Mouse (Mus musculus): ENCODE results near the gene Slc22a12. TPM values are rescaled to one million over a fixed set of nuclear protein-coding genes. Genes with fewer than 3 reads are reported as not detected.

Gene Slc22a12
- polyA plus RNA-seq, 1 experiment from 2014 or later = not detected

- Histone ChIP-seq H3K9me3 (replicated peaks; ENCODE audit: control insufficient read depth, low read length) (no peaks in the 10 kb centered on the region), H3K9ac (ENCODE audit: low read depth, low read length) (no peak overlapping the region), H3K36me3 (ENCODE audit: control insufficient read depth, insufficient read depth, low read length) (no peaks in the 10 kb centered on the region), H3K27ac (ENCODE audit: low read depth, low read length) (no peak overlapping the region), H3K4me2 (no peak overlapping the region), H3K27me3 (ENCODE audit: control insufficient read depth, insufficient read depth, low read length) (0 out of 2 replicates have a peak, but pooled peaks cover 2% of the 10 kb centered on the region), H3K4me1 (ENCODE audit: control insufficient read depth, insufficient read depth, low read length) (no peaks in the 10 kb centered on the region), H3K4me3 (ENCODE audit: low read depth, low read length) (no peak overlapping the region)
- WGBS (ENCODE audit: insufficient replicate concordance) = 82% methylated on average over 5 of the region's 5 CpGs
- ATAC-seq (replicated peaks; ENCODE audit: insufficient number of reproducible peaks, low FRiP score, low TSS enrichment) = no peak
Observed at GRCm38 (mm10) chr19:6545481-6545880, 2.6 kb upstream of the Slc22a12 start.

GRCm38 (mm10) chr19:6544712-6545111 lies 1.9 kb upstream of the Slc22a12 start:
- Histone ChIP-seq H3K9ac (ENCODE audit: low read depth, low read length) (no peak overlapping the region), H3K4me1 (ENCODE audit: control insufficient read depth, insufficient read depth, low read length) (no peaks in the 10 kb centered on the region)
- WGBS (ENCODE audit: insufficient replicate concordance) = 80% methylated on average over 13 of the region's 13 CpGs

GRCm38 (mm10) chr19:6543518-6543917 lies 686 bp upstream of the Slc22a12 start:
- H3K9me3 ChIP-seq (replicated peaks; ENCODE audit: control insufficient read depth, low read length) = no peaks in the 10 kb centered on the region
- no peaks in the 10 kb centered on the region for H3K36me3 ChIP-seq (ENCODE audit: control insufficient read depth, insufficient read depth, low read length)
- no peak overlapping the region for H3K4me2 ChIP-seq
- no peak for ATAC-seq (replicated peaks; ENCODE audit: insufficient number of reproducible peaks, low FRiP score, low TSS enrichment)
- whole genome bisulfite sequencing (ENCODE audit: insufficient replicate concordance) = 46% methylated on average over 7 of the region's 7 CpGs
- no peak overlapping the region for H3K9ac ChIP-seq (ENCODE audit: low read depth, low read length)
- no peak overlapping the region for H3K4me3 ChIP-seq (ENCODE audit: low read depth, low read length)
- H3K27ac ChIP-seq (ENCODE audit: low read depth, low read length) = no peak overlapping the region
- H3K27me3 ChIP-seq (ENCODE audit: control insufficient read depth, insufficient read depth, low read length) = peaks cover 2% of the 10 kb centered on the region
- no peaks in the 10 kb centered on the region for H3K4me1 ChIP-seq (ENCODE audit: control insufficient read depth, insufficient read depth, low read length)

More at GRCm38 (mm10) chr19:6544712-6545111, 1.9 kb upstream of the Slc22a12 start:
- H3K36me3 ChIP-seq (ENCODE audit: control insufficient read depth, insufficient read depth, low read length) = no peaks in the 10 kb centered on the region
- no peaks in the 10 kb centered on the region for H3K9me3 ChIP-seq (replicated peaks; ENCODE audit: control insufficient read depth, low read length)
- no peak overlapping the region for H3K4me2 ChIP-seq
- peaks cover 2% of the 10 kb centered on the region; the same call in 1 of the 2 replicates for H3K27me3 ChIP-seq (ENCODE audit: control insufficient read depth, insufficient read depth, low read length)
- H3K27ac ChIP-seq (ENCODE audit: low read depth, low read length) = no peak overlapping the region
- ATAC-seq (replicated peaks; ENCODE audit: insufficient number of reproducible peaks, low FRiP score, low TSS enrichment) = no peak
- no peak overlapping the region for H3K4me3 ChIP-seq (ENCODE audit: low read depth, low read length)

- 86% methylated on average over 6 of the region's 6 CpGs for WGBS (ENCODE audit: insufficient replicate concordance)
- Histone ChIP-seq H3K4me2 (no peak overlapping the region), H3K4me1 (ENCODE audit: control insufficient read depth, insufficient read depth, low read length) (no peaks in the 10 kb centered on the region), H3K9ac (ENCODE audit: low read depth, low read length) (no peak overlapping the region), H3K27ac (ENCODE audit: low read depth, low read length) (no peak overlapping the region), H3K4me3 (ENCODE audit: low read depth, low read length) (no peak overlapping the region), H3K27me3 (ENCODE audit: control insufficient read depth, insufficient read depth, low read length) (peaks cover 5% of the 10 kb centered on the region), H3K9me3 (replicated peaks; ENCODE audit: control insufficient read depth, low read length) (no peaks in the 10 kb centered on the region), H3K36me3 (ENCODE audit: control insufficient read depth, insufficient read depth, low read length) (no peaks in the 10 kb centered on the region)
- ATAC-seq (replicated peaks; ENCODE audit: insufficient number of reproducible peaks, low FRiP score, low TSS enrichment) = no peak
Observed at GRCm38 (mm10) chr19:6543035-6543383, 177 bp upstream of the Slc22a12 start.

GRCm38 (mm10) chr19:6541521-6541920 lies 1.3 kb downstream of the Slc22a12 start:
- Histone ChIP-seq H3K4me1 (ENCODE audit: control insufficient read depth, insufficient read depth, low read length) (no peaks in the 10 kb centered on the region), H3K27ac (ENCODE audit: low read depth, low read length) (no peak overlapping the region), H3K9me3 (replicated peaks; ENCODE audit: control insufficient read depth, low read length) (no peaks in the 10 kb centered on the region), H3K9ac (ENCODE audit: low read depth, low read length) (no peak overlapping the region), H3K4me3 (ENCODE audit: low read depth, low read length) (no peak overlapping the region), H3K27me3 (ENCODE audit: control insufficient read depth, insufficient read depth, low read length) (peaks cover 7% of the 10 kb centered on the region), H3K4me2 (no peak overlapping the region), H3K36me3 (ENCODE audit: control insufficient read depth, insufficient read depth, low read length) (no peaks in the 10 kb centered on the region)
- ATAC-seq (replicated peaks; ENCODE audit: insufficient number of reproducible peaks, low FRiP score, low TSS enrichment) = no peak
- WGBS (ENCODE audit: insufficient replicate concordance) = 85% methylated on average over 7 of the region's 7 CpGs

GRCm38 (mm10) chr19:6540191-6540590 lies 2.6 kb downstream of the Slc22a12 start:
- no peaks in the 10 kb centered on the region for H3K4me1 ChIP-seq (ENCODE audit: control insufficient read depth, insufficient read depth, low read length)
- peaks cover 10% of the 10 kb centered on the region for H3K27me3 ChIP-seq (ENCODE audit: control insufficient read depth, insufficient read depth, low read length)
- no peaks in the 10 kb centered on the region for H3K36me3 ChIP-seq (ENCODE audit: control insufficient read depth, insufficient read depth, low read length)
- H3K9ac ChIP-seq (ENCODE audit: low read depth, low read length) = no peak overlapping the region
- no peaks in the 10 kb centered on the region for H3K9me3 ChIP-seq (replicated peaks; ENCODE audit: control insufficient read depth, low read length)
- no peak overlapping the region for H3K27ac ChIP-seq (ENCODE audit: low read depth, low read length)
- WGBS (ENCODE audit: insufficient replicate concordance) = 69% methylated on average over 6 of the region's 6 CpGs
- H3K4me2 ChIP-seq = no peak overlapping the region
- no peak overlapping the region for H3K4me3 ChIP-seq (ENCODE audit: low read depth, low read length)
- ATAC-seq (replicated peaks; ENCODE audit: insufficient number of reproducible peaks, low FRiP score, low TSS enrichment) = no peak

- WGBS (ENCODE audit: insufficient replicate concordance) = 65% methylated on average over 4 of the region's 4 CpGs
- Histone ChIP-seq H3K4me3 (ENCODE audit: low read depth, low read length) (no peak overlapping the region), H3K27ac (ENCODE audit: low read depth, low read length) (no peak overlapping the region), H3K9me3 (replicated peaks; ENCODE audit: control insufficient read depth, low read length) (no peaks in the 10 kb centered on the region), H3K4me1 (ENCODE audit: control insufficient read depth, insufficient read depth, low read length) (no peaks in the 10 kb centered on the region), H3K9ac (ENCODE audit: low read depth, low read length) (no peak overlapping the region), H3K36me3 (ENCODE audit: control insufficient read depth, insufficient read depth, low read length) (no peaks in the 10 kb centered on the region), H3K4me2 (no peak overlapping the region), H3K27me3 (ENCODE audit: control insufficient read depth, insufficient read depth, low read length) (peaks cover 10% of the 10 kb centered on the region)
- ATAC-seq (replicated peaks; ENCODE audit: insufficient number of reproducible peaks, low FRiP score, low TSS enrichment) = no peak
Observed at GRCm38 (mm10) chr19:6539592-6539991, 3.2 kb downstream of the Slc22a12 start.

- Histone ChIP-seq H3K4me1 (ENCODE audit: control insufficient read depth, insufficient read depth, low read length) (no peaks in the 10 kb centered on the region), H3K27me3 (ENCODE audit: control insufficient read depth, insufficient read depth, low read length) (peaks cover 18% of the 10 kb centered on the region), H3K9me3 (replicated peaks; ENCODE audit: control insufficient read depth, low read length) (no peaks in the 10 kb centered on the region), H3K36me3 (ENCODE audit: control insufficient read depth, insufficient read depth, low read length) (no peaks in the 10 kb centered on the region), H3K9ac (ENCODE audit: low read depth, low read length) (no peak overlapping the region), H3K27ac (ENCODE audit: low read depth, low read length) (no peak overlapping the region), H3K4me2 (no peak overlapping the region), H3K4me3 (ENCODE audit: low read depth, low read length) (no peak overlapping the region)
- 77% methylated on average over 6 of the region's 6 CpGs for WGBS (ENCODE audit: insufficient replicate concordance)
- no peak for ATAC-seq (replicated peaks; ENCODE audit: insufficient number of reproducible peaks, low FRiP score, low TSS enrichment)
Observed at GRCm38 (mm10) chr19:6538546-6538945, 4.3 kb downstream of the Slc22a12 start.

GRCm38 (mm10) chr19:6537526-6537925 lies 5.3 kb downstream of the Slc22a12 start:
- WGBS (ENCODE audit: insufficient replicate concordance) = 54% methylated on average over 8 of the region's 8 CpGs
- H3K27ac ChIP-seq (ENCODE audit: low read depth, low read length) = no peak overlapping the region
- no peak overlapping the region for H3K9ac ChIP-seq (ENCODE audit: low read depth, low read length)
- no peak for ATAC-seq (replicated peaks; ENCODE audit: insufficient number of reproducible peaks, low FRiP score, low TSS enrichment)
- H3K4me3 ChIP-seq (ENCODE audit: low read depth, low read length) = no peak overlapping the region
- H3K4me1 ChIP-seq (ENCODE audit: control insufficient read depth, insufficient read depth, low read length) = no peaks in the 10 kb centered on the region; the same call in 1 of the 2 replicates
- H3K4me2 ChIP-seq = no peak overlapping the region
- no peaks in the 10 kb centered on the region for H3K36me3 ChIP-seq (ENCODE audit: control insufficient read depth, insufficient read depth, low read length)
- peaks cover 28% of the 10 kb centered on the region for H3K27me3 ChIP-seq (ENCODE audit: control insufficient read depth, insufficient read depth, low read length)
- H3K9me3 ChIP-seq (replicated peaks; ENCODE audit: control insufficient read depth, low read length) = no peaks in the 10 kb centered on the region

All from heart, embryonic 11.5 days (tissue).